Mouse (Mus musculus) C2C12 (cell line): ENCODE measurements around the gene Clasp1.

Source experiments
- CEBPB ChIP-seq: IDR thresholded peaks from one replicate; pipeline ENCODE4 v1.6.1; 2011; ENCODE audit warnings: low read depth, mild to moderate bottlenecking, control low read depth, moderate library complexity
- CTCF ChIP-seq: IDR thresholded peaks from one replicate; pipeline ENCODE4 v1.5.1; 2011; ENCODE audit not compliant: control insufficient read depth, insufficient read depth, insufficient read length
- MAX ChIP-seq: IDR thresholded peaks from one replicate; pipeline ENCODE4 v1.6.1; 2011; ENCODE audit warnings: mild to moderate bottlenecking, control low read depth
- MYOD1 ChIP-seq: IDR thresholded peaks from one replicate; pipeline ENCODE4 v1.6.1; 2011; ENCODE audit warnings: low read depth; ENCODE audit not compliant: control insufficient read depth, insufficient read length

DNA sequence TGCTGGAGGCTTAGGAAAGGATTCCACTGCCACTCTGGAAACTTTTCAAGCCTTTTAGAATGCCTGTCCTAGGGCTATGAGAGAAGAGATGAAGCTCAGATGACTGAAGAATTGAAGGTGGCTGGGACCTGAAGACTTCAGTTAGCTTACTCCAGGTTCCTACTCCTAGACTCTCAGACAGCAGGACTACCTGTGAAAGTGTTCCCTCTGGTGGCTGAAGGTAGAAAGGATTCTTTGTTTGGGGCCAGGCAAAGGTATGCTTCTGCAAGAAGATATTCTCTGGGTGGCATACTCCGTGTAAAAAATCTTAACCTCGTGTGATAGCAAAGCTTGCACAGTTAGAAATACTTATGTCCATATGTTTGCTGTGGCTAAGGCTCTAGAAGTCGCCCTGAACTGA lies 104.0 kb downstream of the Clasp1 start:
- TF ChIP-seq CTCF (no peak), MAX (no peak), MYOD1 (no peak), CEBPB (no peak)
